Mouse (Mus musculus) left cerebral cortex, adult 8-10 months (tissue): ENCODE measurements around the gene Nemp1. TPM values are rescaled to one million over a fixed set of nuclear protein-coding genes. Genes with fewer than 3 reads are reported as not detected.
A peak's percentile ranks its signal among the peaks of the same experiment; 100 is the strongest.

Experiments
- DNase-seq, 2 experiments: peaks; one replicate each; pipeline ENCODE4 v3.0.0; 2022; ENCODE audit warnings: low spot score in 2 of 2
- total RNA-seq, 4 experiments: library from RNA; stranded (reverse); gene quantifications; 2 replicates each; pipeline ENCODE4 v1.2.4; 2022

Gene Nemp1
- 1 to 10 TPM; 4.7 to 6.1 (median 5.1) TPM for total RNA-seq

- peak; percentile 60 to 83 for DNase-seq
Measured at GRCm38 (mm10) chr10:127666501-127667268, at the start of gene Nemp1. TSS of gene Nemp1 (plus strand) at chr10:127666901.

- DNase-seq = no peak
Measured at GRCm38 (mm10) chr10:127617294-127617693, 49.4 kb upstream of the Nemp1 start.

GRCm38 (mm10) chr10:127618173-127618572, 48.5 kb upstream of the Nemp1 start:
- no peak for DNase-seq

GRCm38 (mm10) chr10:127619119-127619721, 47.5 kb upstream of the Nemp1 start:
- no peak for DNase-seq

GRCm38 (mm10) chr10:127619941-127620405, 46.7 kb upstream of the Nemp1 start:
- no peak for DNase-seq

- peak; percentile 46 to 67 for DNase-seq
Measured at GRCm38 (mm10) chr10:127620406-127621190, 46.1 kb upstream of the Nemp1 start, which contains the start of gene Lrp1. TSS of gene Lrp1 (minus strand) at chr10:127621148.

GRCm38 (mm10) chr10:127621191-127622056, 45.3 kb upstream of the Nemp1 start:
- DNase-seq = peak; percentile 84 to 92

- no peak for DNase-seq
Measured at GRCm38 (mm10) chr10:127622057-127622392, 44.7 kb upstream of the Nemp1 start.

- no peak for DNase-seq
Measured at GRCm38 (mm10) chr10:127622661-127623060, 44.0 kb upstream of the Nemp1 start.

GRCm38 (mm10) chr10:127623439-127624216, 43.1 kb upstream of the Nemp1 start:
- DNase-seq = no peak

- DNase-seq = no peak
Measured at GRCm38 (mm10) chr10:127626433-127626832, 40.3 kb upstream of the Nemp1 start.

- DNase-seq = no peak
Measured at GRCm38 (mm10) chr10:127631261-127632214, 35.2 kb upstream of the Nemp1 start.

- DNase-seq = no peak
Measured at GRCm38 (mm10) chr10:127632668-127633271, 33.9 kb upstream of the Nemp1 start.

GRCm38 (mm10) chr10:127640421-127640820, 26.3 kb upstream of the Nemp1 start:
- no peak for DNase-seq

GRCm38 (mm10) chr10:127641861-127642771, 24.6 kb upstream of the Nemp1 start:
- peak; percentile 62 to 84 for DNase-seq

- peak in 1 of 2 experiments; percentile 21 for DNase-seq
Measured at GRCm38 (mm10) chr10:127642772-127643552, 23.7 kb upstream of the Nemp1 start, which contains the start of gene Stat6. TSS of gene Stat6 (plus strand) at chr10:127642986.
